Mouse (Mus musculus): ENCODE data around the gene Bmp8b. TPM values are rescaled to one million over a fixed set of nuclear protein-coding genes. Genes with fewer than 3 reads are reported as not detected.

Gene Bmp8b
- polyA plus RNA-seq (2015; fragmentation: Nextera tagmentation; extraction: Ambion mirVana) = 0.27 and 0.44 TPM in 2 replicates

GRCm38 (mm10) chr4:123104651-123105450 is at the start of gene Bmp8b:
Bmp8b (plus strand) TSS chr4:123105165.
- 5% methylated on average over 75 of the region's 75 CpGs for WGBS
- Histone ChIP-seq H3K9me3 (no peaks in the 10 kb centered on the region), H3K27me3 (replicated peaks) (peaks cover 27% of the 10 kb centered on the region), H3K9ac (peak within 1 kb of the TSS; percentile 32; the same call in 1 of the 2 replicates), H3K4me1 (replicated peaks) (peaks cover 13% of the 10 kb centered on the region; the same call in 1 of the 2 replicates), H3K4me2 (replicated peaks) (peak within 1 kb of the TSS; percentile 67), H3K27ac (no peak within 1 kb of the TSS), H3K4me3 (replicated peaks) (peak within 1 kb of the TSS; percentile 36), H3K36me3 (no peaks in the 10 kb centered on the region)
- peak; percentile 82 for ATAC-seq

GRCm38 (mm10) chr4:123056560-123057109 is 48.3 kb upstream of the Bmp8b start:
- no peak overlapping the region for H3K4me2 ChIP-seq (replicated peaks)
- H3K27ac ChIP-seq = no peak overlapping the region
- H3K27me3 ChIP-seq (replicated peaks) = no peaks in the 10 kb centered on the region
- no peak overlapping the region for H3K9ac ChIP-seq
- H3K4me3 ChIP-seq (replicated peaks) = no peak overlapping the region
- peaks cover 17% of the 10 kb centered on the region for H3K36me3 ChIP-seq
- no peak for ATAC-seq
- H3K9me3 ChIP-seq = no peaks in the 10 kb centered on the region
- H3K4me1 ChIP-seq (replicated peaks) = no peaks in the 10 kb centered on the region; the same call in 1 of the 2 replicates
- WGBS = 78% methylated on average over 3 of the region's 3 CpGs

- no peaks in the 10 kb centered on the region for H3K9me3 ChIP-seq
- WGBS = 9% methylated on average over 1 of the region's 1 CpGs
- no peak overlapping the region for H3K9ac ChIP-seq
- H3K27me3 ChIP-seq (replicated peaks) = no peaks in the 10 kb centered on the region
- peaks cover 13% of the 10 kb centered on the region for H3K36me3 ChIP-seq
- no peak overlapping the region for H3K4me3 ChIP-seq (replicated peaks)
- no peak overlapping the region for H3K27ac ChIP-seq
- H3K4me2 ChIP-seq (replicated peaks) = no peak overlapping the region
- no peak for ATAC-seq
- H3K4me1 ChIP-seq (replicated peaks) = no peaks in the 10 kb centered on the region
Measured at GRCm38 (mm10) chr4:123057957-123058356, 47.0 kb upstream of the Bmp8b start.

GRCm38 (mm10) chr4:123061744-123062143 is 43.2 kb upstream of the Bmp8b start:
- H3K9ac ChIP-seq = no peak overlapping the region
- H3K9me3 ChIP-seq = no peaks in the 10 kb centered on the region
- no peaks in the 10 kb centered on the region for H3K27me3 ChIP-seq (replicated peaks)
- H3K4me1 ChIP-seq (replicated peaks) = no peaks in the 10 kb centered on the region
- WGBS = 77% methylated on average over 5 of the region's 5 CpGs
- no peak overlapping the region for H3K4me3 ChIP-seq (replicated peaks)
- no peaks in the 10 kb centered on the region for H3K36me3 ChIP-seq
- no peak for ATAC-seq
- no peak overlapping the region for H3K27ac ChIP-seq
- H3K4me2 ChIP-seq (replicated peaks) = no peak overlapping the region

GRCm38 (mm10) chr4:123068646-123069045 is 36.3 kb upstream of the Bmp8b start:
- Histone ChIP-seq H3K4me3 (replicated peaks) (no peak overlapping the region), H3K9ac (no peak overlapping the region), H3K27me3 (replicated peaks) (no peaks in the 10 kb centered on the region), H3K4me1 (replicated peaks) (no peaks in the 10 kb centered on the region), H3K9me3 (no peaks in the 10 kb centered on the region), H3K27ac (no peak overlapping the region), H3K4me2 (replicated peaks) (no peak overlapping the region), H3K36me3 (no peaks in the 10 kb centered on the region)
- 82% methylated on average over 6 of the region's 6 CpGs for WGBS
- no peak for ATAC-seq

GRCm38 (mm10) chr4:123071266-123071966 is 33.5 kb upstream of the Bmp8b start:
- H3K4me2 ChIP-seq (replicated peaks) = peak overlapping the region; percentile 49
- H3K4me3 ChIP-seq (replicated peaks) = no peak overlapping the region
- H3K4me1 ChIP-seq (replicated peaks) = no peaks in the 10 kb centered on the region
- no peak overlapping the region for H3K9ac ChIP-seq
- no peaks in the 10 kb centered on the region for H3K9me3 ChIP-seq
- WGBS = 7% methylated on average over 13 of the region's 13 CpGs
- H3K27ac ChIP-seq = no peak overlapping the region
- ATAC-seq = peak; percentile 88
- no peaks in the 10 kb centered on the region for H3K27me3 ChIP-seq (replicated peaks)
- no peaks in the 10 kb centered on the region for H3K36me3 ChIP-seq

- H3K9me3 ChIP-seq = no peaks in the 10 kb centered on the region
- H3K36me3 ChIP-seq = no peaks in the 10 kb centered on the region
- WGBS = 57% methylated on average over 8 of the region's 8 CpGs
- no peak overlapping the region for H3K4me2 ChIP-seq (replicated peaks)
- no peak overlapping the region for H3K9ac ChIP-seq
- no peak overlapping the region for H3K4me3 ChIP-seq (replicated peaks)
- no peak for ATAC-seq
- H3K4me1 ChIP-seq (replicated peaks) = no peaks in the 10 kb centered on the region
- H3K27me3 ChIP-seq (replicated peaks) = no peaks in the 10 kb centered on the region
- no peak overlapping the region for H3K27ac ChIP-seq
Measured at GRCm38 (mm10) chr4:123076928-123077327, 28.0 kb upstream of the Bmp8b start.

- Histone ChIP-seq H3K4me1 (replicated peaks) (no peaks in the 10 kb centered on the region), H3K27me3 (replicated peaks) (no peaks in the 10 kb centered on the region), H3K9me3 (no peaks in the 10 kb centered on the region), H3K9ac (no peak overlapping the region), H3K4me3 (replicated peaks) (no peak overlapping the region), H3K27ac (no peak overlapping the region), H3K4me2 (replicated peaks) (no peak overlapping the region), H3K36me3 (no peaks in the 10 kb centered on the region)
- WGBS = 66% methylated on average over 4 of the region's 4 CpGs
- no peak for ATAC-seq
Measured at GRCm38 (mm10) chr4:123078231-123078630, 26.7 kb upstream of the Bmp8b start.

- Histone ChIP-seq H3K4me1 (replicated peaks) (no peaks in the 10 kb centered on the region), H3K4me3 (replicated peaks) (no peak overlapping the region), H3K9ac (no peak overlapping the region), H3K27ac (no peak overlapping the region), H3K36me3 (no peaks in the 10 kb centered on the region), H3K27me3 (replicated peaks) (no peaks in the 10 kb centered on the region), H3K4me2 (replicated peaks) (no peak overlapping the region), H3K9me3 (no peaks in the 10 kb centered on the region)
- WGBS = 37% methylated on average over 13 of the region's 13 CpGs
- peak; percentile 50 for ATAC-seq
Measured at GRCm38 (mm10) chr4:123080791-123081190, 24.2 kb upstream of the Bmp8b start.

- no peak overlapping the region for H3K9ac ChIP-seq
- no peaks in the 10 kb centered on the region for H3K9me3 ChIP-seq
- H3K27me3 ChIP-seq (replicated peaks) = no peaks in the 10 kb centered on the region
- H3K27ac ChIP-seq = no peak overlapping the region
- no peak overlapping the region for H3K4me2 ChIP-seq (replicated peaks)
- no peaks in the 10 kb centered on the region for H3K36me3 ChIP-seq
- H3K4me1 ChIP-seq (replicated peaks) = no peaks in the 10 kb centered on the region
- 77% methylated on average over 20 of the region's 20 CpGs for WGBS
- peak; percentile 72 for ATAC-seq
- H3K4me3 ChIP-seq (replicated peaks) = no peak overlapping the region
Measured at GRCm38 (mm10) chr4:123082283-123083163, 22.4 kb upstream of the Bmp8b start.

GRCm38 (mm10) chr4:123083323-123083902 is 21.6 kb upstream of the Bmp8b start:
- no peaks in the 10 kb centered on the region for H3K4me1 ChIP-seq (replicated peaks)
- H3K9me3 ChIP-seq = no peaks in the 10 kb centered on the region
- H3K36me3 ChIP-seq = no peaks in the 10 kb centered on the region
- H3K27me3 ChIP-seq (replicated peaks) = no peaks in the 10 kb centered on the region
- WGBS = 63% methylated on average over 13 of the region's 13 CpGs
- no peak overlapping the region for H3K4me2 ChIP-seq (replicated peaks)
- no peak overlapping the region for H3K9ac ChIP-seq
- H3K4me3 ChIP-seq (replicated peaks) = no peak overlapping the region
- ATAC-seq = no peak
- H3K27ac ChIP-seq = no peak overlapping the region

All from intestine, embryonic 15.5 days (tissue).